Mouse (Mus musculus): Measurements from ENCODE around the gene Sufu. TPM values are rescaled to one million over a fixed set of nuclear protein-coding genes. Genes with fewer than 3 reads are reported as not detected.
A peak's percentile ranks its signal among the peaks of the same experiment; 100 is the strongest.

The Sufu gene
- polyA plus RNA-seq, 1 experiment: 15.0 TPM

DNA sequence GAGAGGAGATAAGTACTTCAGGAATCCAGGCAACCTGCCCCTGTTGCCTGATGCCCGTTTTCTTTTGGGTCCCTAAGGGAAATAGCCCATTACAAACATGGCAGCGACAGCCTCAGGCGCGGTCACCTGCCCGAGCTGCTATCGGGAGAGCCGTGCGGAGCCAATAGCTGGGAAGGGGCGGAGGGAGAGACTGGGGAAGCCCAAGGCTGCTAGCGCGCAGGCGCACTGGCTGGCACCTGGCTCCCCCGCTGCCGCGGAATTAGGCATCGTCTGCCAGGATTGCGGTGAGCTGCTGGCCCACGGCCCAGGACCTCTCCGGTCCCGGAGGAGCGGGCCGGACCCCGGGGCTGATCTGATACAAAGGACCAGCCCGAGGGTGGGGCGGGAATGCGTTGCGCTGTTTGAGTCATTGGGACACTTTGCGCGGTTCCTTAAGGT is 40.0 kb upstream of the Sufu start:
- TF ChIP-seq POLR2A (IDR thresholded peaks at IDR 0.05; ENCODE audit: borderline replicate concordance, insufficient read depth, low read length) (peak; percentile 54; the same call in 1 of the 2 replicates), CTCF (IDR thresholded peaks at IDR 0.05; ENCODE audit: borderline replicate concordance, insufficient read depth, low read depth, low read length) (no peak)
- Histone ChIP-seq H3K4me1 (ENCODE audit: control insufficient read depth, insufficient read depth, low read length) (no peaks in the 10 kb centered on the region), H3K4me3 (replicated peaks; ENCODE audit: insufficient read depth, low read depth, low read length) (peak overlapping the region; percentile 83), H3K27me3 (ENCODE audit: control insufficient read depth, insufficient read depth, low read length) (no peaks in the 10 kb centered on the region), H3K27ac (ENCODE audit: insufficient read depth, low read length) (peak overlapping the region; percentile 43)
- under 1% methylated on average over 29 of the region's 29 CpGs for WGBS
- peak; percentile 94 to 96 for DNase-seq

DNA sequence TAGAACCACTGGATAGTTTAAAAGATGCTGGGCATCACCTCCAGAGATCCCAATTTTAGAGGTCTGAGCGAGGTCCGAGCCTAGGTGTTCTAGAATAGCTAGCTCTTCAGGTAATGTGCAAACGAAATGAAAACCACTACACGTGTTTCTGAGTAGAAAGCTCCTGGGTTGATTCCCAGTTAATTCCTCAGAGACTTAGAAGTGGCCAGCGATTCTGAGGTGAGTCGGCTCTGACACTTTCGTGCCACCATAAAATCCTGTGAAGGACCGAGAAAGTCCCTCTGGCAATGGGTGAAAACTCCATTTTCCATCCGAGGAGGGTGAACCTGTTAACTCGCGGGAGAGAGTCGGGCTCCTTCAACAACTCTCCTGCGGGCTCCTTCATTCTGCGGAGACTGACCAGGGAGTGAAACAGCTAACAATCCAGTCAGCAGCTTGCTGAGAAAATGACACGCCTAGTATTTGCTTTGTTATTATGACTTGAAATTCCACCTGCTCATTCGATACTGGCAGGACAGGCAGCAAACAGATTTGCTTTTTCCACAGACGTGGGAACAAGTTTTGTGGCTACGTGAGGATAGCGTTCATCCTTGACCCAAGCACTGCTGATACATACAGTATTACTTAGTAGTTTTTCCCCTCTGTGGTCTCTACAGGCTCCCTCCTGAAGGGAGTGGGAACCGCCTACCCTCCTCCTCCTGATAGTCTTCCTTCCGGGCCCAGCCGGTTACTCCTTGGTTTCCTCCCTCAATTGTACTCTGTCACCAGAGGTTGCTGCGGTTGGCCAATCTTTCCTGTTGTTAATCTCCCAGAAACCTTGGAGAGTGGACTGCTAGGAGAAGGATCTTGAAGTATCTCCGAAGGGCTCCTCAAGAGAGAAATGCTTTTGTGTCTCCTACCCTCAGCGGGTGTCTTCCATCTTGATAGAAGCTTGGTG is 39.1 kb upstream of the Sufu start:
- TF ChIP-seq CTCF (IDR thresholded peaks at IDR 0.05; ENCODE audit: borderline replicate concordance, insufficient read depth, low read depth, low read length): no peak
- TF ChIP-seq POLR2A (IDR thresholded peaks at IDR 0.05; ENCODE audit: borderline replicate concordance, insufficient read depth, low read length): no peak
- peak overlapping the region; percentile 43; the same call in 1 of the 2 replicates for H3K27ac ChIP-seq (ENCODE audit: insufficient read depth, low read length)
- H3K27me3 ChIP-seq (ENCODE audit: control insufficient read depth, insufficient read depth, low read length): no peaks in the 10 kb centered on the region
- 40% methylated on average over 25 of the region's 25 CpGs for WGBS
- DNase-seq: peak in 1 of 2 experiments; percentile 23
- H3K4me1 ChIP-seq (ENCODE audit: control insufficient read depth, insufficient read depth, low read length): no peaks in the 10 kb centered on the region
- peak overlapping the region; percentile 83 for H3K4me3 ChIP-seq (replicated peaks; ENCODE audit: insufficient read depth, low read depth, low read length)

DNA sequence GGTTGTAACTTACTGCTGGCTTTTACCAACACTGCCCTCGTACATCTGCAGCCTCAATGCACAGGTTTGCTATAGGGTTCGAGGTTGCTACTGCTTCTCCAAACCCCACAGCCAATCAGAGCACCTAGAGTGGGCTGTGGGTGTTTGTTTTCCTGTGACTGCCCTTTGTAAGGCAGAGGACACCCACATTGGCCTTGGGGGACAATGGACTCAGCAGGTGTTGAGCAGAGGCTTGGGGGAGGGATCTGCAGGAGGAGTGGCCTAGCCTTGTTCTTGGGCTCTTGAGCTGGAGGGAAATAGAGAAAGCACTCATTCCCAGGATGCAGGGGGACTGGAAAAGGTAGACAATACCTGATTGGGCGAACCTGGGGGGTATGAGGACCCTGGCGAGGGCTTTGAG is 38.3 kb upstream of the Sufu start:
- 78% methylated on average over 4 of the region's 4 CpGs for WGBS
- Histone ChIP-seq H3K27me3 (ENCODE audit: control insufficient read depth, insufficient read depth, low read length) (no peaks in the 10 kb centered on the region), H3K4me1 (ENCODE audit: control insufficient read depth, insufficient read depth, low read length) (no peaks in the 10 kb centered on the region), H3K4me3 (replicated peaks; ENCODE audit: insufficient read depth, low read depth, low read length) (no peak overlapping the region), H3K27ac (ENCODE audit: insufficient read depth, low read length) (no peak overlapping the region)
- no peak for TF ChIP-seq CTCF (IDR thresholded peaks at IDR 0.05; ENCODE audit: borderline replicate concordance, insufficient read depth, low read depth, low read length)
- TF ChIP-seq POLR2A (IDR thresholded peaks at IDR 0.05; ENCODE audit: borderline replicate concordance, insufficient read depth, low read length): no peak
- DNase-seq: no peak

DNA sequence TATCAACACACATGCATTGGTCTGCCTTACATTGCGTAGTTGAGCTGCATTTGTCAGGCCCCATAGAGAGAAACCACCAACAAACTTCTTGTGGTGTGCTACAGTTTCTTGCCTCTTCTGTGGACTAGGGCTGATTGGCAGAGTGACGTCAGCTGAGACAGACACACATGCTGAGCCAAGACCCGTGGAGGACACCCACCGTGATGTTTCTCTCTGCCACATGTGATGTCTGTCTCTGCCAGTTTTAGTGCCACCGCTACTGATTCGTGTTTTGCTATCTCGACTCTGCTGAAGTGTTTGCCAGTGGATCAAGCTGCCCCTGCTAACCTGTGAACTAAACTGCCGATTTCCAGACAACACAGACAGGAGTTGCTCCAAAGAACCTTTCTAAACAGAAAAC is 34.6 kb upstream of the Sufu start:
- TF ChIP-seq CTCF (IDR thresholded peaks at IDR 0.05; ENCODE audit: borderline replicate concordance, insufficient read depth, low read depth, low read length) (no peak), POLR2A (IDR thresholded peaks at IDR 0.05; ENCODE audit: borderline replicate concordance, insufficient read depth, low read length) (no peak)
- H3K27me3 ChIP-seq (ENCODE audit: control insufficient read depth, insufficient read depth, low read length): no peaks in the 10 kb centered on the region
- 21% methylated on average over 8 of the region's 8 CpGs for WGBS
- DNase-seq: peak in 1 of 2 experiments; percentile 16
- H3K27ac ChIP-seq (ENCODE audit: insufficient read depth, low read length): no peak overlapping the region
- no peak overlapping the region for H3K4me3 ChIP-seq (replicated peaks; ENCODE audit: insufficient read depth, low read depth, low read length)
- no peaks in the 10 kb centered on the region for H3K4me1 ChIP-seq (ENCODE audit: control insufficient read depth, insufficient read depth, low read length)

DNA sequence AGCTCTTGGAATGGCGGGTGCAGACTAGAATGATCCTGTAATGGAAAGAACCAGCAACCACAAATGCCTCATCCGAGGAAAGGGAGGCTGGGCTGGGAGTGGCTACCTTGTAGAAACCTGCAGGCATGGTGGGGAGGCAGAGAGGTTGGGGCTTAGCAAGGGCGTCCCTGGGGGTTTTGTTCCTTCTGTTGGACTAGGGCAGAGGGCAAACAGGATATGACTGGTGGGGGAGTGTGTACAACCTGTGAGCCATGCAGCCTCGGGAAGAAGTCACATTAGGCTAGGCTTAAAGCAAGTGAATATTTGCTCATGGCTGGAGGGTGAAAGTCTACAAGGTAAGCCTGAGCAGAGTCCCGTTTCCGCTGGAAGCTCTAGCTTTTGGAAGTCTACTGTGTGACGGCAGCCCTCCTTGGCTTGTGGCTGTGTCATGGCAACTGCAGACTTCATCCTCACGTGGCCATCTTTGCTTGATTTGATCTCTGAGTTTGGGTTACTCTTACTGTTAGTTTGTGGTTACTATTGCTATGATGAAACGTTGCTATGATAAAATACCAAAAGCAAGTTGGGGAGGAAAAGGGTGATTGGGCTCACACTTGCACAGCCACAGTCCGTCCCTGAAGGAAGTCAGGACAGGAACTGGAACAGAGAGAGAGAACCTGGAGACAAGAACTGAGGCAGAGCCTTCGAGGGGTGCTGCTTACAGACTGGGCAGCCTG is 33.2 kb upstream of the Sufu start:
- TF ChIP-seq CTCF (IDR thresholded peaks at IDR 0.05; ENCODE audit: borderline replicate concordance, insufficient read depth, low read depth, low read length) (no peak), POLR2A (IDR thresholded peaks at IDR 0.05; ENCODE audit: borderline replicate concordance, insufficient read depth, low read length) (no peak)
- no peaks in the 10 kb centered on the region for H3K27me3 ChIP-seq (ENCODE audit: control insufficient read depth, insufficient read depth, low read length)
- no peak overlapping the region for H3K4me3 ChIP-seq (replicated peaks; ENCODE audit: insufficient read depth, low read depth, low read length)
- no peak overlapping the region for H3K27ac ChIP-seq (ENCODE audit: insufficient read depth, low read length)
- peaks cover 8% of the 10 kb centered on the region; the same call in 1 of the 2 replicates for H3K4me1 ChIP-seq (ENCODE audit: control insufficient read depth, insufficient read depth, low read length)
- no peak for DNase-seq
- 85% methylated on average over 11 of the region's 11 CpGs for WGBS

DNA sequence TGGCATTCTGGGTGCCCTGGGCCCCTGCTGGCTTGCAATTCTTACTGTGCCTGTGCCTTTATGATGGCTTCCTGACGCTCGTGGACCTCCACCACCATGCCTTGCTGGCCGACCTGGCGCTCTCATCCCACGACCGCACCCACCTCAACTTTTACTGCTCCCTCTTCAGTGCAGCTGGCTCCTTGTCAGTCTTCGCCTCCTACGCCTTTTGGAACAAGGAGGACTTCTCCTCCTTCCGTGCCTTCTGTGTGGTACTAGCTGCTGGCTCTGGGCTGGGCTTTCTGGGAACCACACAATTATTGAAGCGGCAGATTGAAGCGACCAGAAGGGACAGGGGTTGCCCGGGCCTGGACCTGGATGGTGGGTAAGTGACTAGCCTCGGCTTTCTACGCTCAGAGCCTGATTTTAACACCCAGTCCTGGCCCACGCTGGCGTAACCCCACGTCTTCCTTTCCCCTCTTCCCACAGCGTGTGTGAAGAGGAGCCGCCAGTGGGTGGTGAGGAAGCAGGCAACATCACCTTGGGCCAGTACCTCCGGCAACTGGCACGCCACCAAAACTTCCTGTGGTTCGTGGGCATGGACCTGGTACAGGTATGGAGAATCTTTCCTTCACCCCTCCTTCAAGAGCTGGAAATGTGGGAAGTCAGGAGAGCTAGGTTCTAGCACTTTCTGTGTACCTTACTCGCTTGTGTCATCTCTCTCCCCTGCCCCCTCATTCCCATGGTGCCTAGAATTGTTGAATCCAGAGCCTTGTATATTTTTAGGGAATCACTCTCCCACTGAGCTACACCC is 28.7 kb upstream of the Sufu start:
- H3K4me3 ChIP-seq (replicated peaks; ENCODE audit: insufficient read depth, low read depth, low read length): no peak overlapping the region

DNA sequence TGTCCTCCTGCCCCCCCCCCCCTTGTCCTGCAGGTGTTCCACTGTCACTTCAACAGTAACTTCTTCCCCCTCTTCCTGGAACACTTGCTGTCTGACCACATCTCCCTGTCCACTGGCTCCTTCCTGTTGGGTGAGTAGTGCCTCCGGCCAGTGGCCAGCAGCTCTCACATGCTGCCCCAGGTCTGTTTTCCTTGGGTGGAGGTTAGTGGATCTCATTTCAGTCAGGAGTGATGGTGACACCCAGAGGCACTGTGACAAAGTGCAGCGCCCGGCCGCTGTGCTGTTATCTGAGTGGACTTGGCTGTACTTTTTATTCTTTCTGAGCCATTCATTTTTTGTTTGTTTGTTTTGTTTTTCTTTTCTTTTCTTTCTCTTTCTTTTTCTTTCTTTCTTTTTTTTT is 27.5 kb upstream of the Sufu start:
- 11% methylated on average over 4 of the region's 4 CpGs for WGBS
- no peak overlapping the region for H3K27ac ChIP-seq (ENCODE audit: insufficient read depth, low read length)
- TF ChIP-seq POLR2A (IDR thresholded peaks at IDR 0.05; ENCODE audit: borderline replicate concordance, insufficient read depth, low read length) (no peak), CTCF (IDR thresholded peaks at IDR 0.05; ENCODE audit: borderline replicate concordance, insufficient read depth, low read depth, low read length) (peak; percentile 81)
- peak; percentile 66 to 79 for DNase-seq
- H3K4me1 ChIP-seq (ENCODE audit: control insufficient read depth, insufficient read depth, low read length): peaks cover 8% of the 10 kb centered on the region; the same call in 1 of the 2 replicates
- H3K27me3 ChIP-seq (ENCODE audit: control insufficient read depth, insufficient read depth, low read length): no peaks in the 10 kb centered on the region
- no peak overlapping the region for H3K4me3 ChIP-seq (replicated peaks; ENCODE audit: insufficient read depth, low read depth, low read length)

More for the DNA sequence above, 28.7 kb upstream of the Sufu start:
- no peaks in the 10 kb centered on the region for H3K27me3 ChIP-seq (ENCODE audit: control insufficient read depth, insufficient read depth, low read length)
- no peak for DNase-seq
- H3K4me1 ChIP-seq (ENCODE audit: control insufficient read depth, insufficient read depth, low read length): peaks cover 8% of the 10 kb centered on the region; the same call in 1 of the 2 replicates
- no peak overlapping the region for H3K27ac ChIP-seq (ENCODE audit: insufficient read depth, low read length)
- TF ChIP-seq POLR2A (IDR thresholded peaks at IDR 0.05; ENCODE audit: borderline replicate concordance, insufficient read depth, low read length): no peak
- TF ChIP-seq CTCF (IDR thresholded peaks at IDR 0.05; ENCODE audit: borderline replicate concordance, insufficient read depth, low read depth, low read length): no peak
- 46% methylated on average over 23 of the region's 23 CpGs for WGBS

All from cerebellum, adult 2 months (tissue).